ENCODE assay signal across 1 mouse cellular context in the genomic region with DNA sequence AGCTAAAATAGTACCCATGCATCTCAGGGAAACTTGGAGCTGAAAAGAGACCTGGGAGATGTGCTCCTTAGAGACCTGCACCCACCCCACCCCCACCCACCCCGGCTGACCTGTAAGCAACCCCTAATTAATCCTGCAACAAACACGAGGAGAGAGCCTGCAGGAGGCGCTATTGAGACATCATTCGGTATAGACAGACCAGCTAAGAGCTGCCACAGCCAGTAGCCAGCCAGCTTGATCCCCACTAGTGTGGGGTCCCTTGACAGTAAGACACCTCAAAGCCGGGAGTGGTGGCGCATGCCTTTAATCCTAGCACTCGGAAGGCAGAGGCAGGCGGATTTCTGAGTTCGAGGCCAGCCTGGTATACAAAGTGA.
TF ChIP-seq lines count a peak whose summit lies in the region.

No protein-coding gene starts in this region.

TF ChIP-seq in CH12.LX, 34 proteins besides CTCF, POLR2A, EP300 and RAD21:
- peak; percentile 62 for TF ChIP-seq SMC3 (IDR thresholded peaks at IDR 0.05; ENCODE audit: low read depth, low read length)
- TF ChIP-seq HCFC1 (IDR thresholded peaks at IDR 0.05; ENCODE audit: low read depth, low read length): no peak
- no peak for TF ChIP-seq TCF12 (IDR thresholded peaks at IDR 0.05; ENCODE audit: low read depth, low read length)
- no peak for TF ChIP-seq KAT2A (IDR thresholded peaks at IDR 0.05; ENCODE audit: insufficient replicate concordance, low read length)
- no peak for TF ChIP-seq SIN3A (IDR thresholded peaks at IDR 0.05; ENCODE audit: low read length)
- TF ChIP-seq POLR2AphosphoS2 (IDR thresholded peaks at IDR 0.05; ENCODE audit: low read depth, low read length): no peak
- no peak for TF ChIP-seq UBTF (IDR thresholded peaks at IDR 0.05; ENCODE audit: low read depth, low read length)
- no peak for TF ChIP-seq ELF1 (IDR thresholded peaks at IDR 0.05; ENCODE audit: low read depth, low read length)
- TF ChIP-seq JUN (IDR thresholded peaks at IDR 0.05; ENCODE audit: insufficient read depth, low read depth, low read length): no peak
- no peak for TF ChIP-seq USF2 (conservative IDR thresholded peaks at IDR 0.05; ENCODE audit: low read depth, low read length)
- no peak for TF ChIP-seq USF1 (IDR thresholded peaks at IDR 0.05; ENCODE audit: low read depth, low read length)
- TF ChIP-seq MAX (IDR thresholded peaks at IDR 0.05; ENCODE audit: low read length): 0 out of 2 replicates have a peak, but pooled peaks have one; percentile 15
- no peak for TF ChIP-seq MEF2A (IDR thresholded peaks at IDR 0.05; ENCODE audit: borderline replicate concordance, low read depth, low read length)
- TF ChIP-seq MAZ (IDR thresholded peaks at IDR 0.05; ENCODE audit: low read depth, low read length): no peak
- no peak for TF ChIP-seq E2F4 (IDR thresholded peaks at IDR 0.05; ENCODE audit: insufficient replicate concordance, low read depth, low read length)
- no peak for TF ChIP-seq JUND (conservative IDR thresholded peaks at IDR 0.05; ENCODE audit: low read depth, low read length)
- TF ChIP-seq MYC (IDR thresholded peaks at IDR 0.05; ENCODE audit: low read depth, low read length): peak; percentile 44; the same call in 1 of the 2 replicates
- TF ChIP-seq ETS1 (conservative IDR thresholded peaks at IDR 0.05; ENCODE audit: low read depth, low read length): no peak
- no peak for TF ChIP-seq ZMIZ1 (IDR thresholded peaks at IDR 0.05; ENCODE audit: low read depth, low read length)
- no peak for TF ChIP-seq ZC3H11A (IDR thresholded peaks at IDR 0.05; ENCODE audit: low read depth, low read length)
